Mouse (Mus musculus): ENCODE measurements around the gene Gm49388. TPM values are rescaled to one million over a fixed set of nuclear protein-coding genes. Genes with fewer than 3 reads are reported as not detected.
A peak's percentile ranks its signal among the peaks of the same experiment; 100 is the strongest.

Gene Gm49388
- 1 to 10 TPM; 2.7 to 3.1 TPM for total RNA-seq (2021)

DNA sequence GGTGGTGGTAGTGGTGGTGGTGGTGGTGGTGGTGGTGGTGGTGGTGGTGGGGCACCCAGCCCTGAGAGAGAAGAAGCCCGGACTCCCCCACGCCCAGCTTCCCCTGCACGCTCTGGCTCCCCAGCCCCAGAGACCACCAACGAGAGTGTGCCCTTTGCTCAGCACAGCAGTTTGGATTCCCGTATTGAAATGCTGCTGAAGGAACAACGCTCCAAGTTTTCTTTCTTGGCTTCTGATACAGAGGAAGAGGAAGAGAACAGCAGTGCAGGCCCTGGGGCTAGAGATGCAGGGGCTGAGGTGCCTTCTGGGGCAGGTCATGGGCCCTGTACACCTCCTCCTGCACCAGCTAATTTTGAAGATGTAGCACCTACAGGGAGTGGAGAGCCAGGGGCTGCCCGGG, at the start of gene Gm49388:
Gene Gm49388, plus strand, starts transcription at position 301 of the 400 bp plus-strand sequence.
- DNase-seq, result no peak
- intact Hi-C loops (cut with DNase I), result no loop called here

DNA sequence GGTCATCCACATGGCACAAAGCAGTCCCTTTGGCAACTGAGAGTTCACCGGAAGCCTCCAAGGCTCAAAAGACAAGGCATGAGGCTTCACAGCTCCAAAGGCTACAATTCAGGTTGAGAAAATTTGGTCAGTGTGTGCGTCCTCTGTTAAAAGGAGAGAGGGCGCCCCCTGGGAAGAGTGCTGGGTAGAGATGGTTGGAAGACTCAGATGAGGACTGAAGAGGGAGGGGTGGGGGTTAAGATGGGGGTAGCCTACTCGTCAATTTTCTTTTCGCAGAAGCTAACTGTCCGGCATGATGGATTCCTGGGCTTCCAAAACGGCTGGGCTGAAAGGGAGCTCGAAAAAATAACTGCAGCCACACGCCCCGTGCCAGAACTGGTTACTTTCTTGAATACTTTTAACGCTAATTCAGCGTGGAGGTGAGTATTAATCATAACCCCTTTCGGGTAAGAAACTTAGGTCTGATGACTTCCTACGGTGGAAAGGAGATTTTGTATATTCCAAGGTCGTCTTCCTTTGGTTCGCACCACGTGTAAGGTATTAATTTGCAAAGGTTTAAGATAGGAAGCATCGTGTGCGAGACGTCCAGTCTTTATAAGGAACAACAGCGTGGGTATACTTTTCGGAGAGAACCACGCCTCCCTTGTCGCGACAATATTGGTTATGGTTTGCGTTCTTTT, 40.9 kb upstream of the Gm49388 start, which contains the start of gene Fbxl19:
Gene Fbxl19, plus strand, starts transcription at position 178 of the 680 bp plus-strand sequence.
- intact Hi-C loops (cut with DNase I), result loop anchor here (1.0 to 5.0 kb wide), 2 partner anchors 69 to 132 kb away; no protein-coding TSS in a partner anchor
- peak; percentile 78 to 86 for DNase-seq

DNA sequence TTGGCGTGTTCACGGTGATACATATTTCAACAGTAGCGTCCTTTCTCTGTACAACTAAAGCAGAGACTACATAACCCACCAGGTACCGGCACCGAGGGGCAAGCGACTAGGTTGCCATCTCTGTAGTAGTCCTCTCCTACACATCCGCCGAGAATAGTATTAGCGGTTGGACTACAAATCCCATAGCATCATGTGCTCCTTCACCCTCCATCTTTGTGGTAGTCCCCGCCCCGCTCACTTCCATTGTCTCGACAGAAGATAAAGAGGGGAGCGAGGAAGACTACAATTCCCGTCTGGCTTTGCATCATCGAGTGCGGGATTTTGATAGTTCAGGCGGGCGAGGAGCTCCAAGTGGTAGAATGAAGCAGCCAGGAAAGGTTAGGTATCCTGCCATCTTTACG, 40.2 kb upstream of the Gm49388 start:
- intact Hi-C loops (cut with DNase I), result loop anchor here (5.0 kb wide), 1 partner anchor 133 kb away; no protein-coding TSS in a partner anchor
- DNase-seq, result peak; percentile 95 to 96

DNA sequence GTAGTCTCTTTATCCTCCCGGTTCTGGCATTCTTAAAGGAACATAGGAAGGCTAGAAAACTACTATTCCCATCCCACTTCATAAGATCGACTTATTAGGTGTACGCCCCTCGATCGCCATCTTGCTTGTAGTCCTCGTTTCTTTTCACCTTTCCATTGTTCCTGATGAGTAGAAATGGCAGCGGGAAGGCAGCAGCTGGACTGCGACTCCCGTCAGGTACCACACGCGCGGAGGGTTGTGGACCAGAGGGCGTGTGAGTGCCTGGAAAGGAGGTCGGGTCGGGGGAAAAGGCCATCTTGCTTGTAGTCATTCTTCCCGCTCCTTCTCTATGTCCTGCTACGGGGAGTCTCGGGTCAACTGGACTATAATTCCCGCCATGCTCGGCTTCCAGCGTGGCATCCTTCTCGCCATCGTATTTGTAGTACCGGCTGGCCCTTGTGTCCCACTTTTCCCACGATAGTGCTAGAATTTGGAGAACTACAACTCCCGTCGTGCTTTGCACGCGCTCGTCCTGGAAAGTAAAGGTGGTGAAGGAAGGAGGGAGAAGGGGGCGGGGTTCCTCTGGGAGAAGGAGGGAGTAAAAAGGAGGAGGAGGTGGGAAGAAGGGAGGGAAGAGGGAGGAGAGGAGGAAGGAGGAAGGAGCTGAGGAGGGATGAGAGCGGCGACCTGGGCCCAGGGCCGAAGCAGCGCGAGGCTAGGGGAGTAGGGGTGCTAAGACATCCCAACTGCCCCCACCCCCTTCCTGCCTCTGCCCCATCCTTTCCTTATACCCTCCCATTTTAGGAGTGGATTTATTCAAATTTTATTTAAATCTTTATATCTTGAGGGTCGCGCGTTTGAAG, 39.5 kb upstream of the Gm49388 start:
- peak; percentile 97 to 98 for DNase-seq
- intact Hi-C loops (cut with DNase I), result loop anchor here (5.0 kb wide), 1 partner anchor 134 kb away; no protein-coding TSS in a partner anchor

DNA sequence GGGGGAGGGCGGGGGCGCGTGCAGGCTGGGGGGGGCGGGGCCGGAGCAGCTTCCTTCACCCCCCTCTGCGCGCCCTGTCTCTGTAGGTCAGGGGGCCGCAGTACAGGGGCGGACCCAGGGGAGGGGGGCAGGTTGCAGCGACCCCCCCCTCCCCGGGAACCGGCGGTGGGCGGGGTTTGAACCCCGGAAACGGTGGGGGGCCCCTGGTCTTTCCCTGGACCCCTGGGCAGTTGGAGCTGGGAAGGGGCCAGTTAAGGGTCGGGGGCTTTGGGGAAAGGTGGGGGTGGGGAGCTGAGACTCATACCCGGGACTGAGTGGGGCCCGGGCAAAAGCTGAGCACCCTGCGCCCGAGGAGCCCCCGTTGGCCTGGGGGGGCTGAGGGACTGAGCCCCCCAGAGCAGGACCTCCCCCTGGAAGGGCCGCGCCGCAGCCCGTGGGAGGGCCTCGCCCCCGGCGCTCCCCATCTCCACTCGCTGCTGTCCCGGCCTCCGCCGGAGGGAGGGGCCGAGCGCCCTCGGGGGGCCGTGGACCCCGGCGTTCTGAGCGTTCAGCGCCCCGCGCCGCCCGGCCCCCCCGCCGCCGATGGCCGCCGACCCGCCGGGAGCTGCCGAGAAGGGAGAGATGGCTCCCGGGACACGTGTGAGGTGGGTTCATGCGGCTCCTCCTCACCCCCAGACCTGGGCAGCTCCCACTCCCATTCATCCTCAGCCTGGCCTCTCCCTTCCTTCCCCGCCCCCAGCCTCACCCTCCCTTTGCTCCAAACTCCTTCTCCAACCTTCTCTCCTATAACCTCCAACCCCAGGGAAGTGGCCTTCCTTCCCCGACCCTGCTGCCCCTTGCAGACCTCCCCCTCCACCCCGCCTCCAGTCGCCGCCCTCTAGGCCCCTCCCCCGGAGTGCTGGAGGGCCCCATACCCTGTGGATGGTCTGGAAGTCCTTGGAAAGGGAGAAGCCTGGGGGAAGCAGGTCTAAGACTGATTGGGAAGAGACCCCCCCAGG, 38.6 kb upstream of the Gm49388 start:
- intact Hi-C loops (cut with DNase I), result loop anchor here (5.0 kb wide), 1 partner anchor 134 kb away; no protein-coding TSS in a partner anchor

DNA sequence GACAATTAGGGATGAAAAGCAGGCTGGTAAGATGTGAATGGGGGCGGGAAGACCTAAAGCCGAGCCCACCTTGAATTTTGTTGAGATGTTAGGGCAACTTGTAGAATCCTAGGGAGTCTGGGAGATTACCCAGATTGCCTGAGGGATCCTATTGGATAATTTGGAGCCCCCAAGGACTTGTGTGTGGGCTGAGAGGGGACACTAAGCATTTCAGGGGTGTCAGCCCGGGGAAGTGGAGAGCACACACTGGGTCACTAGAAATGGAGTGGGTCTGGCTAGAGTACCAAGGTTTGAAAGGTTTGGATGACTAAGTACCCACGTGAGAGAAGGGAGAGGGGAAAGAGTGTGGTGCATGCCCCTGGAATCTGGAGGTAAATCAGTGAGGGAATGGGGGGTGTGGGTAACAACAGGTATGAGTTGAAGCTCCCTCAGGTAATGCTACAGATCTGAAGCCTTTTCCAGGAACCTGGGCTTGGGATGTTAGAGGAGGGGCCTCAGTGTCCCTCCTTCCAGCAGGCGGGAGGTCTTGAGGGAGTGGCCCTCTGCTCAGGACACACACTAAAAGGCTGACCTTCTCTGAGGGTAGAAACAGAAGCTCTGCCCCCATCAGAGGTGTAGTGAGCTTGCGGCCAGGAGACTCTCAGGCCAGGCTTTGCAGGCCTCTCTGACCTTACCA, 37.7 kb upstream of the Gm49388 start:
- intact Hi-C loops (cut with DNase I), result loop anchor here (5.0 kb wide), 1 partner anchor 135 kb away; no protein-coding TSS in a partner anchor

More for the DNA sequence above, 38.6 kb upstream of the Gm49388 start:
- peak in 1 of 2 experiments; percentile 18 for DNase-seq

DNA sequence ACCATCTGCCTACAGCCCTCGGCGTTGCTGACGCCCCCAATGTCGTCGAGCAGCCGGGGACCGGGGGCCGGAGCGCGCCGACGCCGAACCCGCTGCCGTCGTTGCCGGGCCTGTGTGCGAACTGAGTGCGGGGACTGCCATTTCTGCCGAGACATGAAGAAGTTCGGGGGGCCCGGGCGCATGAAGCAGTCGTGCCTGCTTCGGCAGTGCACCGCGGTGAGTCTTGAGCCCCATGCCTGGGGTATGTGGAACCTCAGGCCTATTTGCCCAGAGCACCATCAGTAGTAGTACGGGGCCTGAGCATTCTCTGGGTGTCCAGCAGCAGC, 37.2 kb upstream of the Gm49388 start:
- no peak for DNase-seq
- intact Hi-C loops (cut with DNase I), result loop anchor here (5.0 kb wide), 1 partner anchor 136 kb away; no protein-coding TSS in a partner anchor

More for the DNA sequence above, 37.7 kb upstream of the Gm49388 start:
- DNase-seq, result no peak

DNA sequence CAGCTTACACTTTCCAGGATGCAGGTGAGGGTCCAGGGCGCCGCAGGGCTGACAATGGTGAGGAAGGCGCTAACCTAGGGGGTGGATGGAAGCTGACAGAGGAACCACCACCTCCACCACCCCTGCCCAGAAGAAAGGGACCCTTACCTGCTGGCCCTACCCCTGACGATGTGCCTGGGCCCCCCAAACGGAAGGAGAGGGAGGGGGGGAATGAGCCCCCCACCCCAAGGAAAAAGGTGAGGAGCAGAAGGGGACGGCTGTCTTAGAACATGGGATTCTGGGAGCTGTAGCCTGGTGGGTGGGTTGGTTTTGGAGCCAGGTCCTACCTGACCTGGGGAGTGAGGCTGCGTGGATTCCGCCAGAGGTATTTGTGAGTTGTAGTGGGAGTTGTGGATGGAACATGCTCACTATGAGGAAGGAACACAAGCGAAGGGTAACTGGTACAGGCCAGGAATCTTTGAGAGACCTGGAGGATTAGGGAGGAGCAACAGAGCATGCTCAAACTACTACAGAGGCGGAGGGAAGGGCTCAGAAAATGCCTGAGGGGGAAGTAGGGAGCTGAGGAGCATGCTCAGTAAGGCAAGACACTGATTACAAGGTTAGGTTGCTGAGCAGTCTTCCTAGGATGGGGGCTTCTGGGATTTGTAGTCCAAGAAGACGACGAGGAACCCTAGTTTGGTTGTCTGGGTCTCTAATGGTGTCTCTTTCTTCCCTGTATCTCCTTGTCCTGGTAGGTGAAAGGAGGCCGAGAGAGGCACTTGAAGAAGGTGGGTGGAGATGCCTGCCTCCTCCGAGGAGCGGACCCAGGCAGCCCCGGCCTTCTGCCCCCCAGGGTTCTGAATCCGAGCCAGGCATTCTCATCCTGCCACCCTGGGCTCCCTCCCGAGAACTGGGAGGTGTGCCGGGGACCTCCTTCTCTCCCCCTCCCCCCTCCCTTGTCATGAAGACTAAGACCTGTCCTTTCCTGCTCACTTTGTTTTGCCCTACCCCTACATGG, 35.0 kb upstream of the Gm49388 start:
- DNase-seq, result no peak
- intact Hi-C loops (cut with DNase I), result no loop called here

DNA sequence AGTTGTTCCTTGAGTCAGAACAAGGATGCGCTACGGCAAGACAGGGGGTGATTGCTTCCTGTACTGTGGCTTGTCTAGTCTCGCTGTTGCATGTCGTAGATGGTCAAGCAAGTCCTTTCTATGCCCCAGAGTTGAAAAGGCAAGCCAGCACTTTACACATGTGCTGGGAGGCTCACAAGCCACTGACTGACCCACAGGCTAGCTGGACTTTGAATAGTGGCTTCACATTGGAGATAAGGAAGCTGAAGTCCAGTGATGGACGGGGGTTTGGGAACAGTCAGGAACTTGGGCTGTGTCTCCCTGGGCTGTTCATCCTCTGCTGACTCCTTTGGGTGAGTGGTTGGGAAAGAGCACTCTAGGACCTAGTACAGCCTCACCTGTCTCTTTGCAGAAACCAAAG, 33.8 kb upstream of the Gm49388 start:
- intact Hi-C loops (cut with DNase I), result no loop called here
- no peak for DNase-seq

DNA sequence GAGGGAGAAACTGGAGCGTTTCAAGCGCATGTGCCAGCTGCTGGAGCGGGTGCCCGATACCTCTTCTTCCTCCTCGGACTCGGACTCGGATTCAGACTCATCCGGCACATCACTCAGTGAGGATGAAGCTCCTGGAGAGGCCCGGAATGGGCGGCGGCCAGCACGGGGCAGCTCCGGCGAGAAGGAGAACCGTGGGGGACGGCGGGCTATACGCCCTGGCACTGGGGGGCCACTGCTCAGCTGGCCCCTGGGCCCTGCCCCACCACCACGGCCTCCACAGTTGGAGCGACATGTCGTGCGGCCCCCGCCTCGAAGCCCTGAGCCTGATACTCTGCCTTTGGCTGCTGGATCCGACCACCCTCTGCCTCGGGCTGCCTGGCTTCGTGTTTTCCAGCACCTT, 33.3 kb upstream of the Gm49388 start:
- intact Hi-C loops (cut with DNase I), result no loop called here

DNA sequence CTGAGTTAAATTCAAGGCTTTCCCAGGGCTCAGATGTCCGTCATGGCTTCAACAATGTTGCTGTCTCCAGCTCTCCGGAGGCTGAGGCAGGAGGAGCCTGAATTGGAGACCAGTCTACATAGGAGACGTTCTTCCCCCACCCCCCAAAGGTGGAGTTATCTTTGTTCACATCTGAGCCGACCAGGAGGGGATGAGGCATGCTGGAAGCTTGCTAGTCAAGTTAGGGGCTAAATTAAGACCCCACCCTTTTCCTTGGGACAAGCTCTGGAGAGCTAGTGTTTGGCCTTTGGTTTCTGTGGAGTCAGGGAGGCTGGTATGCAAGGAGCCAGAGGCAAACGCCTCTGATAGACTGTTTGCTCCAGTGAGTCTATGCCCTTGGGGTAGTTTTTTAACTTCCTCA, 32.2 kb upstream of the Gm49388 start:
- intact Hi-C loops (cut with DNase I), result no loop called here
- no peak for DNase-seq

More for the DNA sequence above, 33.3 kb upstream of the Gm49388 start:
- DNase-seq, result no peak

DNA sequence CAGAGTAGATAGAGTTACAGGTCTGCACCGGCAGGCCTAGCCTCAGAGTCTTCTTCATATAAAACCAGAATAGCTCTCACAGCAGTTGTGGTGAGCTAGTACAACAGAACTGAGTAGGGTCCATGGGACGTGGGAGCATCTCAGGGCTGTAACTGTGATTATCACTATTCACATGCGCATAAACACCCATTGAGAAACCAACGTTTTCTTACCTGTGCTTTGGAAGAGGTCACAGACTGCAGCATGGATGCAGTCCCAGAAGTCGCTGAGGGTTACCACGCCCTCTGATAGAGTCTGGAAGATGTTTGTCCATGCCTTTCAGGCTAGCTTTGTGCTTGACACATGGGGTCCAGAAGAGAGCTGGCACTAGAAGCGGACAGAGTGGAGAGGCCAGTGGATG, 31.7 kb upstream of the Gm49388 start:
- DNase-seq, result no peak
- intact Hi-C loops (cut with DNase I), result no loop called here

DNA sequence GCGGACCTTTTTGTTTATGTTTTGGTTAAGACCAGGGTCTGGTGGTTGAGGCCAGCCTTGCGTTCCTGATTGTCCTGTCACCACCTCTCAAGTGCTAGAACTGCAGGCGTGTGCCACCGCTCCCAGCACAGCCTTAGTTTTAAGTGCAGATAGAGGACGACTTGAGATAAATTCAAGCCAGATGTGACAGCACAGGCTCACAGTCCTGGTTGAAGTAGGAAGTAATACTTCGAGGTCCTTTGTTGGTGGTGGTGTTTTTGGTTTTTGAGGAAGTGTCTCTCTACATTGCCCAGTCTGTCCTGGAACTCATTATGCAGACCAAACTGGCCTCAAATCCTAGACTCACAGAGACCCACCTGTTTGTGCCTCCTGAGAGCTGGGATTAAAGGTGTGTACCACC, 25.7 kb upstream of the Gm49388 start:
- intact Hi-C loops (cut with DNase I), result loop anchor here (5.0 kb wide), 1 partner anchor 82 kb away; no protein-coding TSS in a partner anchor
- DNase-seq, result no peak

DNA sequence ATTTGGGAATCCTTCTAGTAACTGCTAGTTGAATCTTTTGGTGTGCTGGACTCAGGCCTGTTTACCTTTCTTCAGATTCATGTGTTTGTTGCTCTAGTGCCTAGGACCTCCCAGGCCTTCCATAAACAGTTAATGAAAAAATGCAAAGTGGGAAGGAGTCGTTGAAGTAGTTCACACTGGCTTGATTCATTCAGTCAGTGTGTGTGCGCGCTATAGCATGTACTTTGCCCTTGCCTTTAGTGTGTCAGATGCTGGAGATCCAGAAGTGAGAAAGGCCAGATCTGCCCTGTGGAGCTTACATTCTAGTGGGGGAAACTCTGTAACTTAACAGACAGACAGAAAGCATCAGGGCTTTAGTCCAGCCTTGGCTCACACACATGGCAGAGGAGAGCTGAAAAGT, 24.9 kb upstream of the Gm49388 start:
- intact Hi-C loops (cut with DNase I), result loop anchor here (5.0 kb wide), 1 partner anchor 83 kb away; no protein-coding TSS in a partner anchor
- no peak for DNase-seq

DNA sequence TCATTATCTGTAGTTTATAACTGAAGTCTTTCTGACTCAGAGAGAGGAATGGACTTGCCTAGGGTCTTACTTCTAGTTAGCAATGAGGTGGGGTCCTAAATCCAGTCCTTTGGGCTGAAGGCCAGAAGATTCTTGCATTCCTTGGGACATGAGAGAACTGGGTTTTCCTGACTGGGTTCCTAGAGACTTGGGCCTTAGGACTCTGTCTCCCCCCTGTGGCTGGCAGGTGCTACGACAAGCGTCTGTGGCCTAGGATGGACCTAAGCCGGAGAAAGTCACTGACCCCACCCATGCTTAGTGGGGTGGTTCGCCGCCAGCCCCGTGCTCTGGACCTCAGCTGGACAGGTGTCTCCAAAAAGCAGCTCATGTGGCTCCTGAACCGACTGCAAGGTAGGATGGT, 24.4 kb upstream of the Gm49388 start:
- intact Hi-C loops (cut with DNase I), result loop anchor here (5.0 kb wide), 1 partner anchor 84 kb away; no protein-coding TSS in a partner anchor
- DNase-seq, result peak; percentile 83 to 87

DNA sequence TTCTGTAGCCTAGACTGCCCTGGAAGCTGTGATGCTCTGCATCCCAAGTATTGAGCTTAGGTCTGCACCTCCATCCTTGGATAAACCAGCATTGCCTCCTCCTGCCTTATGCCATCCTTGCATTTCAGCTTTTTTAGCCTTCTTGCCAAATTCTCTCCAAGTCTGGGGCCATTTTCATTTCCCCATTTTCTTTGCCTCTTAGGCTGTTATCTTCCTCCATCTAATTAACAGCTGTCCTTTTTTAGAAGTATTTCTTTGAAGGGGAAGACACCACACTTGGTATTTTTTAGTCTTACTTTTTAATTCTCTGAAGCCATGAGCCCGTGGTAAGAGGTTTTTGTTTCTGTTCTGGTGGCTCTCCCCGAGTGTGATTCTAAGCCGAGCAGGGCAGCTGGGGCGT, 21.8 kb upstream of the Gm49388 start:
- intact Hi-C loops (cut with DNase I), result loop anchor here (5.0 kb wide), 1 partner anchor 86 kb away; no protein-coding TSS in a partner anchor
- DNase-seq, result no peak

DNA sequence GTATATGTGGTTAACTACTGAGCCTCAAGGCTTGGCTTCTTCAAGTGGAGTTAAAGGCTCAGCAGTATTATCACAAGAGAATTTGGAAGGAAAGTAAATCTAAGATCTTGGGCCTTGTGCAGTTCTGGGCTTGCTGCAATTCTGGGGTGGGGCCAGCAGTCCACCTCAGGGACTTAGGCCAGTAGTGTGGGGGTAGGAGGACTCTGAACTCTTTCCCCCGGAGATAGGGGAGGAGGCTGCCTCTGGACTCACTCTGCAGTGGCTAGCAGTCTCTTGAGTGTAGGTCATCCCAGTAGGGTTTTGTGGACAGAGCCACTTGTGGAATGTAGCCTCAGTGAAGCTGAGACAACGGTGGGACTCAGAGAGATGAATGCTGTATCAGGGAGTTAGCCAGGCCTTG, 19.7 kb upstream of the Gm49388 start:
- intact Hi-C loops (cut with DNase I), result no loop called here
- no peak for DNase-seq

All from heart, postnatal 10 days (tissue).